Mouse (Mus musculus) fibroblast of lung, adult 2 months (primary cell): ENCODE data around the gene Lrrc10b.

ENCODE experiments used
- DNase-seq: peaks from one replicate; pipeline ENCODE4 v3.0.0-alpha.2; 2011; ENCODE audit warnings: low read depth

The Lrrc10b gene

DNA sequence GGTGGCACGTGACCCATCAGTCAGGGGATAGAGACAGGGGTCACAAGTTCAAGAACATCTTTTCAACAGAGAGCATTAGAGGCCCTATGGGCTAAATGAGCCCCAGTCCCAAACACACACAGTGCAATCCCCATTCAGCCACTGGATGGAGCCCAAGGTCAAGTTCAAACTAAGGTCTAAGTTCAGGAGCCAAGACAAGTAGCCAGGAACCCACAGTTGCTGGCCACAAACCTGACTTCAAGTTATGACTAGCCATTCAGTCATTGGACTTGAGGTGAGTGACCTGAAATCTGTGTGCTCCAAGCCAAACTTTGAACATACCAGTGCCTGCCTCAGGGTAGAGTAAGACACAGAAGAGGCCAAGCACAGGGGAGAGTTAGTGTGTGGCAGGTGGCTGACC lies 19.8 kb downstream of the Lrrc10b start:
- DNase-seq = no peak

DNA sequence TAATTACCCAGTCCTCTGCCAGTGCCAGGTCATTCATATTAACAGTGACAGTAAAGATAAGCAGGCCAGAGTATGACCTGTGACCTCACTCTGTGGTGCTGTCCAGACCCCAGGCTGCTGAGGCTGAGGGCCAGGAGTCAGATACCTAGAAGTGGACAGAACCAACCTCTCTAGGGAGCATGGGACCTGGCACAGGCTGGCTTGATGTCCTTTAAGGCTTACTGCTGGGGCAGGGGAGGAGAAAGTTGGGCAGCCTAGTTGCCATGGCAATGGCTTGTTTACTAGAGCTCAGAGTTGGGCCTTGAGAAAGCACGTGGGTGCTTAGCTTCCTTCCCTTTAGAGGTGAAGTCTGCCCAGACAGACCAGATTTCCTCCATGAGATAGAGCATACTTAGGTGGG lies 20.5 kb downstream of the Lrrc10b start:
- no peak for DNase-seq

DNA sequence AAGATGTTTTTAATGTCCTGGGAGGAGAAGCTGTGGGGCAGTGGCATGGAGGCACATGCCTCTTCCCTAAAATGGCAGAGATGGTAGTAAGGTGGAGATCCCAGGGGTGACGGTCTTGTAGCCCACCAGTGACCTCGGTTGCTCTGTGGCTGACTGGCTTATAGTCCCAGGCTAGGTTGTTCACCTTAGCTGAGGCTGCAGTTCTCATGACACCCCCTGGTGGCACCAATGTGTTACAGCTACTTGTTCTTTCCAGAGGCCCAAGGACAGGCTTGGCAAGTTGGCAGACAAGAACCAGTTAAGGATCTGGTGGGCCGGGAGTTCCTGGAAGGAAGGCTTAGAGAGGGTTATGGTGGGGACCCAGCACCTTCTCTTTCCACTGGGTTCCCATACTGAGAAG lies 21.4 kb downstream of the Lrrc10b start:
- DNase-seq = no peak

DNA sequence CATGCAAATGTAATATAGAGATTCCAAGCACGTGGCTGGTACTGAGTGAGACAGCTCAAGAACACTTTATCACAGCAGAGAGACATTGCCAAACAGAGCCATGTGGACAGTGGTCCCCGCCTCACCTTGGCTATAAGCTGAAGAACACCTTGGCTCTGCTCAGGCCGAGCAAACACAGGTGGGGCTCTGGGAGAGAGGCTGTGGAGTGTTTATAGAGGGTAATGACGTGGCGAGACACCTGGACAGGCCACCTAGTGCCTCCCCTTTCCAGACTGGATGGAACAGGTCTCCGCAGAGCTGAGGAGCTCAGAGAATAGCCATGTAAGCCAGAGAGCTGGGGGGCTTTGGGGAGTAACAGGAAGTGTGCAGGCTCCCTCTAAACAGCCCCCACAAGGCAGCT lies 22.3 kb downstream of the Lrrc10b start:
- no peak for DNase-seq

DNA sequence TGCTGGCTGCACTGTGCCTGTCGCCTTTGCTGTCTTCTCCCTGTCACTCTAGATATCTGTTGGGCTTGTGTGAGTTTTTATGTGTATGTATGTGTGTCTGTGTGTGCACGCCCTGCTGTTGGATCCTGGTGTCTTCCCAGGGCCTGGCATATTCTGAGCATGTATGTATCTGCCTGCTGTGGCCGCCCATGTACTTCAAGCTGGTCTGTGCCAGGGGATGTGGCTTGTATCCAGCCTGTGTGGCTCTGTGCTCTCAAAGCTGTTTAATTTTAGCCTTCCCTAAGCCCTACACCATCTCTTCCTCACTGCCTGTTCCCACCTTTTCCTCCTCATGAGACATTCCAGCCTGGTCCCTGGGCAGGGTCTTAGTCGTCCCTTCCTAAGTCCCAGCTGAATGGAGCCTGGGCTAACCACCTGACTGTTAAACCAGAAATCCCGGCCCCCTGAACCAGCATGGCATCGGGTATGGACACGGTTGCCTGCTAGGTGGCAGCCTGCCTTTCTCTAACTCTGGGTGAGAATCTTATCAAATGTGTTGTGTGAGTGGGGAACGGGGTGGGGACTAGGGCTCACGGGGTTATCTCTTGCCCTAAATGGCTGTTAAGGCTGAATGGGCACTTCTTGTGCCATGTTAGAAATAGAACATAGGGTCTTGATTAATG lies 23.3 kb downstream of the Lrrc10b start:
- DNase-seq = no peak

DNA sequence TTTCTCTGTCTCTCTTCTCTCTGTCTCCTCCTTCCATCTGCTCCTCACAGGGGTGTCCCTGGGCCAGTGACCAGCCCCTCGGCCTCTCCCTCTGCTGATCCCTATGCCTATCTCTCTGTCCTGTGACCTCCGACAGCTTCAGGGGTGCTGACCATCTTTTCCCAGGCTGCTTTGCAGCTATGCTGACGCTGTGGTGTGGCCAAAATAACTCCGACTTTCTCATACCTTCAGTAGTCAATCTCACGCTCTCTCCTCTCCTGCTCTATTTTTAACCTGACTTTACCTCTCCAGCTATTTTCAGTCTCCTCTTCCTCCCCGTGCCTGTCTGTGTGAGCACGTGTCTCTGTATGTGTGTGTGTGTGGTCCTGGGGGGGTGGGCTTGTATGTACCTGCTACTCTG lies 24.0 kb downstream of the Lrrc10b start:
- DNase-seq = no peak

DNA sequence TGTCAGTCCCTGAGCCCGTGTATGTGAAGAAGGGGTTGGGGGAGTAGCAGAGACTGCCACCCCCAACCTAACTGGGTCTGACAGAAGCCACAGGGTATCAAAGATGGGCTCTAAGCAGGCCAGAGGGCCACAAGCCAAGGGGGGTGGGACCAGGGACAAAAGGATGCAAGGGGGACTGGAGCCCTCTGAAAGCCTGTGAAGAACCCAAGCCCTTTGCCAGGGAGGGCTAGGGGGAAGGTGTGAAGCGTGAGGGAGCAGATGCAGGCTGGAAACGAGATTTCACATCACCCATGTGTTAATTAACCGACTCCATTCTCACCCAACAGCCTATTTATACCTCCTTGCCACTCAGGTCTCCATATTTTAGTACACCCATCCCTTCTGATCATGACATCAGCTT lies 25.4 kb downstream of the Lrrc10b start:
- DNase-seq = no peak

DNA sequence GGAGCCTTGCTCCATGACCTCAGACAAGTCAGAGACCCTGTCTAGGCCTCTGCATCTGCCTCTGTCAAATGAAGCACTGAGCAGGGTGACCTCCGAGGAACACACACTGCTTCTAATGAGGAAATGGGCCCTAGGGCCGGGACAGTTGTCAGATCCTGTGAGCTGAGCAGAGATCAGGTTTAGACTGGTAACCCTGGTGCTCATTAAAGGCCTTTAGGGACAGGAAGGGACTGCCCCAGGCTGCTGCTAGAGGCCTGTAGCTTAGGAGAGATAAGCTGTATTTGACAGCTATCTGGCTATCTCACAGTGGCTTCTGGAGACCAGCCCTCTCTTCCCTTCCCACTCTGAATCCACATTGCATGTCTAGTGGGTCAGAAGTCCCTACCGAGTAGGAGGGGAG lies 25.9 kb downstream of the Lrrc10b start:
- no peak for DNase-seq

DNA sequence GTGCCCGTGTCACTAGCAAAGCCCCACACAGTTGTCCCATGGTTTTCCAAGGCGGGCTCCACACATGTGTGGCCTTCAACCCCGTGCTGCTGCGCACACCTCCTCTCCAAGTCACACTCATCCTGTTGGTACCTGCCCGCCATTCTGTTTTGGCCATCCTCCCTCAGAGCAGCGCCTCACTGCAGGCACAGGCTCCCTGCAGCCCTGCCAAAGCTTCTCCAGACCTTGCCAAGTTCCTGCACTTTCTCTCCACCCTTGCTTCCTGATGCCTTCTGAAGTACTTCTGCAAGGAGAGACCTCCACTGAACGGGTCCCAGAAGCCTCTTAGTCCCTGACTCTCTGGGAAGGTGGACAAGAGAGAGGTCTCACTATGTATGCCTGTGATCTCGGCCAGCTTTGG lies 27.9 kb downstream of the Lrrc10b start:
- no peak for DNase-seq

DNA sequence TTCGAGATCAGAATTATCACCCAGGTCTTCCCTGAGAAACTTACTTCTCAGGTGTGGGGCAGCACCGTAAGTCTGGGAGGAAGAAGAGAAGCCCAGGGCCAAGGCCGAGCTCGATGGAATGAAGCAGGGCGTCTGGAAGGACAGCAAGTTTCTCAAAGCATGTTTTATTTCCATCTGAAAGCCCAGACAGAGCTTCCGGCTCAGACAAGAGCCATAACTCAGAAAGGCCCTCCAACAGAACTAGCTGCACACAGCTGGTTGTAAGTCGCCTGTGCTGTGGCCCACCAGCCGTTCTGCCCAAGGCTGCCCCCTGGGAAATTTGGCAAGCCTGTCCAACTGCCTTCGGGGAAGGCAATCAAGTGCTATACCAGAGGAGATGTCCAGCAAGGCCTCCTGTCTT lies 29.8 kb downstream of the Lrrc10b start:
- no peak for DNase-seq

DNA sequence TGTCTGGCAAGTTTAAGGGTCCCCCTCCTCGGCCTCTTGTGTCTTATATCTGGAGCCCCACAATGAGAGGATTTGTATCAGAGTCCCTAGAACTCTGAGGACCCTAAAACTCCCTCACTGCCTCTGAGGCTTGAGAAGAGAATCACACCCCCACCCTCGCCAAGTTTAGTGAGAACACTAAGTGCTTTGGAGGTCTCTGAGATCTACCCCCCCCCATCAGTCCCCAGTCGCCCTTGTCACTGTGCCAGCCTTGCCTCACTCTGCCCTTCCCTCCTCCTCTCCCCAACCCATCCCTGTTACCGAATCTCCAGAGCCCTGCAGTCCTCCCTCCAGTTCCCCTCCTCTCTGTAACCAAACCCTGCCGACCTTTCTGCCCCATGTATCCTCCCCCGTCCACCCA lies 30.5 kb downstream of the Lrrc10b start:
- DNase-seq = no peak

DNA sequence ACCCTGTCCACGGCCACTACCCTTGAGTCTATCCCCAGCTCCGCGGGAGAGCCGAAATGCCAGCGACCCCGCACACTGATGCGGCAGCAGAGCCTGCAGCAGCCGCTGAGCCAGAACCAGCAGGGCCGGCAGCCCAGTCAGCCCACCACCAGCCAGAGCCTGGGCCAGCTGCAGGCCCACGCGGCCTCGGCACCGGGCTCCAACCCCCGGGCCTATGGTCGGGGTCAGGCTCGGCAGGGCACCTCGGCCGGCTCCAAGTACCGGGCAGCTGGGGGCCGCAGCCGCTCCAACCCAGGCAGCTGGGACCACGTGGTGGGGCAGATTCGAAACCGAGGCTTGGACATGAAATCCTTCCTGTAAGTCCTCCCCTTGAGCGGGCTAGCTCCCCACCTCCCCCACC lies 31.0 kb downstream of the Lrrc10b start:
- DNase-seq = no peak

DNA sequence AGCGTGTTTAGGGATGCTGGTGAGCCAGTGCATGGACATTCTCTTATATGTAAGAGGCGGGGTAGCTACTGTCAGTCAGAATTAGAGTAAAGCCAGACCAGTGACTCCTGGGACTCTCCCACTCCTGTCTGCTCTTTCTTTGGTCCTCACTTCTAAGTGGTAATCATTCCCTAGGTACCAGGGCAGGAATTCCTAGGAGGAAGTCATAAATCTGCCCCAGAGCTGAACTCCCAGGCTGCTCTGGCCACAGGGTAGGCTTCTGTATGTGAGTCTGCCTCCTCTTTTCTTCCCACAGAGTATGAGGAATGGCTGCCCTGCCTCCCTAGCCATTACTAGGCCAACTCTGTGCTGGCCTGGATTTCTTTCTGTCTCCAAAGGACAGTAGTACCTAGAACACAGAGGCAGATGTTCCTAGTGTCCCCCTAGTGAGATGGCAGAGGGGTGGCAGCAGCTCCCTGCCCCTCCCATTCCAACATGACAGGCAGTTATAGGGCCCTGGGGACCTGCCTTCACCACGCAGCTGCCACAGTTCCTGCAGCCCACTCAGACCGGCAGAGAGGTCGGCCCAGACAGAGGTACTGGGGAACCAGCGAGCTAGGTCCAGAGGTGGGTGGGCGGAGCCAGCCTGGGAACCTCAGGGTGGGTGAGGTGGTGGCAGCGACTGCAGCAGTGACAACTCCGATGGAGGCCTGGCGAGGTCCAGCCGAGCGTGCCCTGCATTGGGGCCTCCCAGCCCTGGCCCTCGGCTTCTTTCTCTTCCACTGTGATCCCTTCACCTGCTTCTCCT lies 31.6 kb downstream of the Lrrc10b start:
- DNase-seq = no peak

DNA sequence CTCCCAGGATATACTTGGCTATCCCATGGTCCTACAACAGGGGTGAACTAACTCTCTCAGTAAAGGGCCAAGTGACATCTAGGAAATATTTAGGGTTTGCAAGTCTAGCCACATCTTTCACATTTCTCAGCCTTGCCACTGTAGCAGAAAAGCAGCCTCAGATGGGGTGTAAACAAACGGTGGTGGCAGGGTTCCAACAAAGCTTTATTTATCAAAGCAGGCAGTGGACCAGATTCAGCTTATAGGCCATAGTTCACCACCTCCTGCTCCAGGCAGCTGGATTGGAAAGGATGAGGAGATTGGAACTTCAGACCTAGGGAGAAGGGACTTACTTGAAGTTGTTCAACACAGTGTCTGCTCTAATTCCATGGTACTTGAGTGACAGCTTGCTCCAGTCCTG lies 32.5 kb downstream of the Lrrc10b start:
- DNase-seq = no peak

DNA sequence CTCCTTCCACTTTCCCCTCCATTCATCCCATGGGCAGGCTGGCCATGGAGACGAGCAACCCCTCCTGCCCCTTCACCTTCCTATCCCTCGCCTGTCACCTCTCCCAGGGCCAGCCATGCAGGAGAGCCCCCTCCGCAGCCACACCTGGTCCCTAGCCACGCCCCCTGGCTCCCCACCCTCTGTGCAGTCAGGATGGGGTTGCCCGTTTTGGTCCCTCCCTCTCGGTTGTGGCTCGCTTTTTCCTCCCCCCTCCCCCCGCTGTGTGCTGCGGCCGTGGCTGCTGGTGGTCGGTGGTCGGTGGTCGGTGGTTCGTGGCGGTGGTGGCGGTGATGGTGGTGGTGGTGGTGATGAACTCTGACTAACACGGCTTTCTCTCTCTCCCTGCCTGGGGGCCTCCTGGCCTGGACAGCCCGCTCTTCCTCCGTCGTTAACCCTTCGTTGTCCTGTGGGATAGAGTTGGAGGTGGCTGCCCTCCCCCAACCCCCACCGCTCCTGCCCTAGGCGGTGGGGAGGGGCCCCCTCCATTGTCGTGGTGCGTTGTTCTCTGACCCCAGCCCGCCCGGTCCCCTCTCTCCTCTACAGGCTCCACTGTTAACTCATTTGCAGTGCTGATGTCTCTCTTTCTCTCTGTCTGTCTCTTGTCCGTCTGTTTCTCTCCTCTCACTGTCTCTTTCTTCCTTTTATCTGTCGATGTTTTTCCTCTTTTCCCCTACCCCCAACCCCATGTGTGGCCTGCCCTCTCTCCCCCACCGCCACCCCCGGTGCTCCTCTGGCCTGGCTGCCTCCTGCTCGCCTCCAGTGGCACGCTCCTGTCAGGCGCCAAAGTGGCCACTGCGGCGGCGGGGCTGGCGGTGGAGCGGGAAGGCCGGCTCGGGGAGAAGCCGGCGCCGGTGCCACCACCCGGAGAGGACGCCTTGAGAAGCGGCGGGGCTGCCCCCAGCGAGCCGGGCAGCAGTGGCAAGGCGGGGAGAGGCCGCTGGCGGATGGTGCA lies 35.0 kb downstream of the Lrrc10b start:
- no peak for DNase-seq

DNA sequence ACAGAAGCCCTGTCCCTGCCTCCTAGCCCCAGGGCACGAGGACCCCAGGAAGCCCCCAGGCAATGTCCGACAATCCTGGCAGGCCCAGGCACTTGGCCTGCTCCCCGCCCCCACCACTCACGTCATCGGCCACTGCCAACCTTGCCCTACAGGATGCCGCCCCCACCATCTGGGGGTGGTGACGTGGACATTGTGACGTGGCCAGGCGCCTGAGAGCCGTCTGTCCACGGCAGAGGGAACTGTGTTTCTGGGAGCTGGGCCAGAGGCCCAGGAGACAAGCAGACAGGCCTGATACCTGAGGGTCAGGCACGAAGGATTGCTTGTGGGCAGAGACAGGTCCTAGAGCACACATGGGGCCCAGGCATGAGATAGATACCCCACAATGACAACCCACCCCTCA lies 39.8 kb downstream of the Lrrc10b start:
- no peak for DNase-seq

DNA sequence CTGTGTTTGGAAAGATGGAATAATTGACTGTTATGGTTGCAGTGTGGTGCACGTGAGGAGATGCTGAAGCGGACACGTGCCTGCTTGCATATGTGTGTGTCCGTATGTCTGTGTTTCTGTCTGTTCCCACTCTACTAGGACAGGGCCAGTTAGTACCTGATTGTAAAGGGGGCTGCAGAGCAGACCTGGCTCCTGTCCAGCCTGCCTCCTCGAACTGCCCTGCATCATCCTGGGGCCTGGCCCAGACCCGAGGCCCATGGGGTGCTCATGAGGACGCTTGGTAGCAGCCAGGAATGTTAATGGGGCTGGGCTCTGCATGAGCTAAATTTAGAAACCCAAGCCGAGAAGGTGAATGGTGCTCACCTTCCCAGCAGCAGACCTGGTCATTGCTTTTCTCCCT lies 40.4 kb downstream of the Lrrc10b start:
- no peak for DNase-seq

DNA sequence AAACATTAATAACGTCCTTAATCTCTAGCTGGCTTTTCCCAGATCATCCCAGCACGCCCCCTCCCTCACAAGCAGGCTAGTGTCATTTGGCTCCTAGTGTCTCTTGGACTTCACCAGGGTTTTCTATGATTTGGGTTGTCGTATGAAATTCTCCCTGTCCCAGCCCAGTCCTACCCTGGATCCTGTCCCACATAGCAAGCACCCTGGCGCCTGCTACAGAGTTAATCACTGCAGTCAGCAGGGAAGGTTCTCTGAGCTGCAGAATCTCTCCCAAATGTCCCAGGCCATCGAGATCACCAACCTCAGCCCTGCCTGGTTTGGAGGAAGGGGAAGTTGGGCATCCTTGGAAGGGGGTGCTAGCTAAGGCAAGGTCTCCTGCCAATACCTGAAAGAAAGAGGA lies 41.8 kb downstream of the Lrrc10b start:
- DNase-seq = no peak

DNA sequence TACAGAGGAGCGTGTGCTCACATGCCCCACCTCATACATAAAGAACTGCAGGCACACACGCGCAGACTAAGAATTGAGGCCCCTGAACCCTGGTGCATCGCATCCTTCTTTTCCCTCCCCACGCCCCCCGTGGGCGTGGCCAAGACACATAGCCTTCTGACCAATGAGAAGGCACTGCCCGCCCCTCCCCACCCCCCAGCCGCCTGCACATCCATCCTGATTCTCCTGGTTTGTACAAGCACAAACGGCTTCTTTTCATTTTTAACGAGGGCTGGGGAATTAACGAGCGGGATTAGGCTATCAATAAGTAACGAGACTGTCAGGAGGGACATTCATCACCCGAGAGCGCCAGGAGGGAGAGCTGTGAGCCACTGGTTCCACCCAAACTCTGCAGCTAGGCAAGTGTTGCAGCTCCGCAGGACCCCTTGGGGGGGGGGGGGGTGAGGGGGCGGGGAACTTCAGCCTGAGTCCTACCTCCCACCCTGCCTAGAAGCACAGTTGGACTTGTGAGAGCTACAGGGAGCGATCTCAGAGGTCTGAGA lies 43.5 kb downstream of the Lrrc10b start:
- DNase-seq = no peak
